Mouse (Mus musculus): ENCODE results near the gene Nfkbib.
A peak's percentile ranks its signal among the peaks of the same experiment; 100 is the strongest.

The Nfkbib gene

DNA sequence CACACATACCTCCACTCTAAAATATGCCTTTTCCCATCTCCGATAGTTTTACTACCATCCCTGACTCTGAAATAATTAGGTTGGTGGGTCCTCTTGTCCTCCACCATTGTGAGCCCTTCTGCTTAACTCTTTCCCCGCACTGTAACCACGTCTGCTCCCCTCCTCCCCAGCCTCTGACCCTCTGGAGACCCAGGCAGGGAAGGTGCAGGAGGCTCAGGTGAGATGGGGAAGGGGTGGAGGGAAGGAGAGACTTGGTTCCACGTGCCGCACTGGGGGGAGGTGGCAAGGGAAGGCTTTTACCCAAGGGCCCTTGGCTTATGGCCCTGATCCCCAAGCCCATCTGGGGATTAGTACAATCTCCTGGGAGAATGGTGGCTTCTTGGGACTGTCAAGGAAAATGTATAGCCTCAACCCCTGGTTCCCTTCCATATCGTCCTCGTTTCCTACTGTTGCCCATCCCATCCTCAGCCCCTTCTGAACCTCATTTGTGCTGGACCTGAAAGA is at the start of gene Nfkbib:
TSS of gene Nfkbib (minus strand) at position 51 of the 504 bp plus-strand sequence.
- DNase-seq, result no peak

DNA sequence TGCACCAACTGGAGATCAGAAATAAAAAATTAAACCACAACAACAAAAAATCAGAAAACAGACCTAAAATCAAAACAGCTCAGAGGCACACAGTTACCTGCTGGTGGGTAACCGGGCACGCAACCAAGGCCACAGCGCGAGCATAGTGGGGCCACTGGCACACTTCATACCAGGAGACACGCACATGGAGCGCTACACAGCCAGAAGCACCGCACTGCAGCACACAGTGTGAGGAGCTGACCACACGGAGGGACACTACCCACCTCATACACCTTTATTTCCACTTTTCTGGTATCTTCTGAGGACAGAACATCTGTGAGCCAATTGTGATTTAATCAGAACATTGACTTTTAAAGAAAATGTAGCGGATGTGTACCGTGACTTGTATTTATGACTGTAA is 49.6 kb upstream of the Nfkbib start:
- no peak for DNase-seq

DNA sequence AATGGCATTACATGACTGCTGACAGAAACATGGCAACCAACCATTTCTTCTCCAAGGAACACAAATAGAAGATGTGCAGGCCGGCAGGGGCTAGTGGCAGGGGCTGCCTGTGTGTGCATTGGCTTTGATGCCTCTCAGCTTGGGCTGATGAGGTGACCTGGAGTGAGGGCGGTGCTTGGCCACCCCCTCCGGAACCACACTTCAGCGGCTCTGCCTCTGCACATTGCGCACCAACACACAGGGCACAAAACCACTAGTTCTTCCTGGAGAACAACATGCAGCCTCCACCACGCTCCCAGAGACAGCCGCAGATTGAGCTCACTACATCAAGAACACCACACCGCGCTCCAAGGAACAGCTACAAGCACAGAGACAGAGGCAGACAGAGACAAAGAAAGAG is 48.9 kb upstream of the Nfkbib start:
- no peak for DNase-seq

DNA sequence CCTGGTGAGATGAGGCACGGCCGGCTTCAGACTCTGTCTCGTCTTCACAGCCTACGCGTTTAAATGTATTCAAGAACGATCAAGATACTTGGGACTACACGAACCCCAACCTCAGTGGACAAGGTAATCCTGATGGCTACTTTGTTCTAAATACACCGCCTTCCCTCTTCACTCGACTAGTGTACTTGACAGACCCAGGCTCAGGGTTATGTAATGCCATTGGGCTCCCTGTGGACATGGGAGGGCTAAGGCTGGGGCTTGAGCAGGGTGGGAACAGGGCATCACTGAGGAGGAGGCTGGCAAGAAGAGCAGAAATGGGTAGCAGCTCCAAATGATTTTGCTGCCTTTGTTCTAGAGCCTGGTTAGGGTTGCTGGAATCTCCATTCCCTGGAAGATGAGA is 47.9 kb upstream of the Nfkbib start:
- no peak for DNase-seq

GRCm38 (mm10) chr7:28814306-28815034 is 47.2 kb upstream of the Nfkbib start:
- no peak for DNase-seq

GRCm38 (mm10) chr7:28812949-28813348 is 45.6 kb upstream of the Nfkbib start:
- DNase-seq, result no peak

GRCm38 (mm10) chr7:28812436-28812835 is 45.1 kb upstream of the Nfkbib start:
- no peak for DNase-seq

DNA sequence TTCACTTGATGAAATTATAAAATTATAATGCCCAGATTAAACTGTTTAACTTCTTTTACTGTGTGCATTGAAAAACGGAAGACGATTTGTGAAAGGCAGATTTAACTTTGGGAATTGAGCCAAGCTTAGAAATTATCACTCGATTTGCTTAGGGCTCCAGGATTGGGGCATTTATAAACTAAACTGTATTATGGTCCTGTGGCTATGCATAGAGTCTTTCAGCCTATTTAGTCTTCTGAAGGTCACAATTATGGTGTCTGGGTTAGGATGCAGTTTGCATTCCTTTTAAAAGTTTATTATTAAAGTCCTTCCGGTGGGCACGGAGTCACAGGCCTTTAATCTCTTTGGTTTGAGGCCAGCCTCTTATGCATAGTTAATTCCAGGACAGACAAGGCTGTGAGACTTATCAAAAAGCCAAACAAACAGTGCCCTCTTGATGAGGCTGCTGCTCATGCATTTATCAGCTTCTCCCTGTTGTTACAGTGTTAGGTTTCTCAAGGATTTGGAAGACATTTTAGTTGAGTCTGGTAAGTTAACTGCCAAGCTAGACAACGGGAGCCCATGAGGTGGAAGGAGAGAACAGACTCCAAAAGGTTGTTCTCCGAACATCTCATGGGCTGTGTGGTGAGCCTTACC is 44.4 kb upstream of the Nfkbib start:
- DNase-seq, result no peak

- DNase-seq, result peak; percentile 97
Observed at GRCm38 (mm10) chr7:28811228-28811627, 43.9 kb upstream of the Nfkbib start.

DNA sequence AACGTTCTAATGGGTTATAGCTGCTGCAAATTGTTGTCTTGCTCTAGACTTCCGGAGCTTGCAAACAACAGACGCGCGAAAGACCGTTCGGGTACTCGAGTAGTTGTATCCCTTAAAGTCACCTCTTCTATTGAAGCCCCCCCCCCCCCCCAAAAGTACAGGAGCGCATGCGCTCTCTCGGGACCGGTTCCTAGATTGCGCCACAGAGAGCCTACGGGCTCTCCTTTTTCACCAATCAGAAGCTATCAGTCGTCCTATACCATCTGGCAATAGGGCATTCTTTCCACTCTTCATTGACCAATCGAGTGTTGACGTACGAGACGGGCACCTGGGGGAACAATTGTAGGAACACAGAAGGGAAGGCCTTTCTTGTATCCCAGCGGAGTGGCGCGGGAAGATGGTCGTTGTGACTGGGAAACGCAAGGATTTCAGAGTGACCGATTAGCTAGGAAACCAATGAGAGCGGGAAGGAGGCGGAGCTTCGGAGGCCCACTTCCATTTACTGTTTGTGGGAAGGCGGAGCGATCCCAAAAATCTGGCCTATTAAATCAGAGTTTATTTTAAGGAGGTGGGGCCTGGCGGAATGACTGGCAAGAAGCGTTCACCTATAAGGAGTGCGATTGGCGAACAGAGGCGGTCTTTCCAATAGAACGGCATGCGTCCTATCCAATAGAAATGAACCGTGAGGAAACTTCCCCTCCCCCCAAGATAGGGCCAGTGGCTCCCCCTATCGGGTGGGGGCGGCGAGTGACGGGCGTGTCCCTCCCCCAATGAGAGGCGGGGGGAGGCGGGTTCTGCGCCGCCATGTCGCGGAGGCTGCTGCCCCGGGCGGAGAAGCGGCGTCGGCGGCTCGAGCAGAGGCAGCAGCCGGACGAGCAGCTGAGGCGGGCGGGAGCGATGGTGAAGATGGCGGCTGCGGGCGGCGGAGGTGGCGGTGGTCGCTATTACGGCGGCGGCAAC is 43.1 kb upstream of the Nfkbib start:
- peak; percentile 95 for DNase-seq

GRCm38 (mm10) chr7:28809401-28810089 is 42.2 kb upstream of the Nfkbib start:
- DNase-seq, result no peak

DNA sequence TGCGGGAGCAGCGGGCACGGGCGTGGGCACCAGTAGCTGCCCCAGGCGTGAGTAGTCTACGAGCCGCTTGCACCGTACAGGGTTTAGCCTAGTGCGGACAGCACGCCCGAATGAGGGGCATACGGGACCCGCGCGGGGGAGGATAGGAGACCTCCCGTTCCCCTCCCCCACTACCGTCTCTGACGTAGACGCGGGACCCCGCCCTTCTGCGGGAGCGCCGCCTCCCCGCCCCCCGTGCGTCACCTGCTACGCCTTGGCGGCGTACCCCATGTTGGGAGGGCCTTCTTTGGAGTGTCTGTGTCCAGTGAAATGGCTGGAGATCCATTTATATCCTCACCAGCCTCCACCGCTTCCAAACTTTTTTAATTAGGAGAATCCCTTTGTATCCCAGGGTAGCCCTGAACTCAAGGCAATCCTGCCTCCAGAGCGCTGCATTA is 41.7 kb upstream of the Nfkbib start:
- peak; percentile 97 for DNase-seq

DNA sequence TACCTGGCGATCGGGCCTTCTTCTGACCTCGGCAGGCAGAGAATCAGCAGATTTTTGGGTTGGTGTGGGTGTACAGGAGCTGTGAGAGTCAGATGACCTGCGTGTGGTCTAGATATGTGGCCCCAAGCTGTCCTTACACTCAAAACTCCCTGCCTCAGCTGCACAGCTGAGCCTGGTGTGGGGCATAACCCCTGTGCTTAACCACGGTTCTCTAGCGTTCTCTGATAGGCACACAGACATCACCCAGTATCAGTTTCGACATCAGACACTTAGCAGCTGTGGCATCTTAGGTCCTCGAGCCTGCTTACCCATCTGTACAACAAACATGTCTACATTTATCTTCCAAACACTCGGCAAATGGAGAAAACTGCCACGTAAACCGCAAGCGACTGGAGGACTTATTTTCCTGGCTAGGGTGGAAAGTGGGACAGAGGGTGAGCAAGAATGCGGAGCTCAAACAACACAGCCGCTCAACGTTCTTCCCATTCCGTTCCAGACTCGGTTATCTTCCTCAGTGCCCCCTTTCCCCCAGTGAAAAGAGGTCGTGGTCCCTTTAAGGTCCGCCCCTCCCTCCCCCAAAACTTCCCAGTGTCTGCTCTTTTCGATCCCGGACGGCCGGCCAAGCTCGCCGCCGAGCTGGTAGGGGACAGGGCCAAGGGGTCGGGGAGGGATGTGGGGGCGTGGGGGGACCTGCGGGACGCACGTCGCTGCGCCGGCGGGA is 41.1 kb upstream of the Nfkbib start, which contains the start of gene Hnrnpl:
TSS of gene Hnrnpl (plus strand) at position 321 of the 721 bp plus-strand sequence.
- peak; percentile 55 for DNase-seq

- DNase-seq, result no peak
Observed at GRCm38 (mm10) chr7:28807641-28808220, 40.4 kb upstream of the Nfkbib start.

GRCm38 (mm10) chr7:28806869-28807268 is 39.6 kb upstream of the Nfkbib start:
- DNase-seq, result no peak

DNA sequence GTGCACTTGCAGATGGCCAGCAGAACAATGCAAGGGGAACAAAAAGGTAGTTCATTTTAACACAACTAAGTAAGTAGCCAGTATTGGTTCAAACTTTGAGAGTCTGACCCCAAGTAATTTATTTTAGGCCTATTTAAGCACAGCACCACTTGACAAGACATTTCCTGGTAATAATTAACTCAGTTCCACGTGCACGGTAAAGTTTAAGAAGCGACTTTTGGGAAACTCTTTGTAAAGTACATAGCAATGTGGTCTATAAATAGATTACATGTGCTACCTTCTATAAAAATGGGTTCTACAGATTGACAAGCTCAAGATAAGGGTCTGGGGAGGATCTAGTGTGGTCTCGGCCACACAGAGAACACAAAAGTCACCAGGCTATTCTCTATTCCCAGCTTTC is 36.4 kb upstream of the Nfkbib start:
- DNase-seq, result no peak

DNA sequence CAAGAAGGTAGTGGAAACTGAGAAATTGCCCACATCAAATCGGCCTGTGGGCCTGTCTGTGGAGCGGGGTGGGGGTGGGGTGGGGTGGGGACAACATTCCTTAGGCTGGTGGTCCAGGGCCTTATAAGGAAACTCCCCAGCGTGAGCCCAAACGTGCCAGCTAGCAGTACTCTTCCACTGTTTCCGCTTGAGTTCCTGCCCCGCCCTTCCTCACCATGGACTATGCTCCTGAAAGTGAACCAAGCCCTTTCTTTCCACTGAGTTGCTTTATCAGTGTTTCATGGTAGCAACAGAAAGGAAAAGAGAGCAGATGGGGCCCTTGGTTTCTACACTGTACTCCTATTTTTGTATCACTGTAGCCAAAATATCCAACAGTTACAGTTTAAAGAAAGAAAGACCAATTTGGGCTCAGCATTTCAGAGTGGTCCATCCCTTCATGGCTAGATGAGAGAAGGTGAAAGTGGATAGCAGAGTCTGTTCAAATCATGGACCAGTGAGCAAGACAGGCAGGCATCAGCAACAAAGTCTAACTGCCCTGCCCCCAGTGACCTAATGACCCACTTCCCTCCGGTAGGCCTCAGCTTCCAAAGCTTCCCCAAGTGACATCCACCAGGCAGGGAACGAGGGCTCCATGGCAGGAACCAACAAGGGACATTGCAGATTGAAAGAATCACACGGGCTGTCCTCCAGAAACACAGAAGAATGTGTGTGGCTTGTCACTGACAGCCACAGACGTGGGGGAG is 35.7 kb upstream of the Nfkbib start:
- no peak for DNase-seq

- DNase-seq, result no peak
Observed at GRCm38 (mm10) chr7:28801901-28802670, 34.8 kb upstream of the Nfkbib start.

DNA sequence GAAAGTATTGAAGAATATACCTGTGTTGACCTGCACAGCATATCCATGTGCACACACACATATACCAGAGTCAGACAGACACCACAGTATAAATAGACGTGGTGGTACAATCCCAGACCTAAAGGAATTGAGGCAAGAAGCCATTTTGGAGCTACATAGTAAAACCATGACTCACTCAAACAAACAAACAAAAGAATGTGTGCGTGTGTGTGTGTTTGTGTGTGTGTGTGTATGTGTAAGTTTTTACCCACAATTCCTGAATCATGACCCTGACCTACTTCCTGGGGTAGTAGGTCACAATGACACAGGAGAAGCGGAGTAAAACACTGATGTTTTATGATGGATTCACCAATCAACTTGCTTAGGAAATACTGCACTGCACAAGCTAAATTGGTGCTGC is 34.1 kb upstream of the Nfkbib start:
- no peak for DNase-seq

- no peak for DNase-seq
Observed at GRCm38 (mm10) chr7:28799994-28800393, 32.7 kb upstream of the Nfkbib start.
